Mouse (Mus musculus) E14TG2a.4 (cell line): Measurements from ENCODE around the gene Terf2ip.

Experiments
- H3K27me3 ChIP-seq: 2 replicates; pipeline ENCODE4 v1.6.1; 2014; ENCODE audit warnings: low read length, control low read depth; ENCODE audit not compliant: insufficient read depth
- H3K36me3 ChIP-seq: 2 replicates; pipeline ENCODE4 v1.6.1; 2014; ENCODE audit warnings: low read length, control low read depth; ENCODE audit not compliant: insufficient read depth
- H3K4me1 ChIP-seq: replicated peaks from 2 replicates; pipeline ENCODE4 v1.6.1; 2014; ENCODE audit warnings: low read depth, low read length, control low read depth
- H3K4me3 ChIP-seq: replicated peaks from 2 replicates; pipeline ENCODE4 v1.5.1; 2014; ENCODE audit warnings: mild to moderate bottlenecking, low read length
- H3K9me3 ChIP-seq: 2 replicates; pipeline ENCODE4 v1.6.1; 2014; ENCODE audit warnings: low read length, control low read depth
- CTCF ChIP-seq: conservative IDR thresholded peaks from 2 replicates; pipeline ENCODE4 v1.5.1; 2014; ENCODE audit warnings: low read length
- NANOG ChIP-seq: IDR thresholded peaks from 2 replicates; pipeline ENCODE4 v1.6.1; 2014; ENCODE audit warnings: borderline replicate concordance, low read length, mixed read lengths
- POU5F1 ChIP-seq: IDR thresholded peaks from 2 replicates; pipeline ENCODE4 v1.6.1; 2014; ENCODE audit warnings: low read length, borderline replicate concordance

Terf2ip gene

GRCm38 (mm10) chr8:111992013-111992702, 19.0 kb upstream of the Terf2ip start, which contains the start of gene Adat1:
TSS of gene Adat1 (minus strand) at chr8:111992302.
- Histone ChIP-seq H3K4me1 (peaks cover 56% of the 10 kb centered on the region), H3K9me3 (no peaks in the 10 kb centered on the region), H3K27me3 (no peaks in the 10 kb centered on the region), H3K36me3 (peaks cover 78% of the 10 kb centered on the region), H3K4me3 (peak within 1 kb of the TSS; percentile 99)
- TF ChIP-seq NANOG (no peak), CTCF (no peak), POU5F1 (no peak)

- H3K9me3 ChIP-seq: no peaks in the 10 kb centered on the region
Measured at GRCm38 (mm10) chr8:111992703-111993039, 18.5 kb upstream of the Terf2ip start.

DNA sequence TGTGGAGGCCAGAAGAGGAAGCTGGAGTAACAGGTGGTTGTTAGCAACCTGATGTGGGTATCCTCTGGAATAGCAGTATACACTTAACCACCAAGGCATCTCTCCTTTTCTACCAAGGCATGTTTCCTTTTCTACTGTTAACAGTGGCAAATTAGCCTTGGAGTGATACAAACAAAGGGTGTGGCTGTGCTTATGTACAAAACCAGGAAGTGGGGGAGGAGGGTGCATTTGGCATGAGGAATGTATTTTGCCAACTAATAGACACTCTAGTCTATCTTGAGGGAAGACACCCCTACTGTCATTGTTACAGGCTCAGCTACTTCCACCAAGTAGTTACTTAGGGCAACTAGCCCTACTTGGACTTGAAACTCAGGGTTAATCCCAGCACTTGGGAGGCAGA, 6.4 kb upstream of the Terf2ip start:
- H3K4me3 ChIP-seq: no peak overlapping the region
- H3K36me3 ChIP-seq: peaks cover 93% of the 10 kb centered on the region
- H3K4me1 ChIP-seq: peaks cover 69% of the 10 kb centered on the region
- no peaks in the 10 kb centered on the region for H3K9me3 ChIP-seq
- TF ChIP-seq NANOG: no peak
- no peak for TF ChIP-seq POU5F1
- no peak for TF ChIP-seq CTCF
- H3K27me3 ChIP-seq: no peaks in the 10 kb centered on the region

More at GRCm38 (mm10) chr8:111992703-111993039, 18.5 kb upstream of the Terf2ip start:
- no peaks in the 10 kb centered on the region for H3K27me3 ChIP-seq
- H3K4me3 ChIP-seq: peak overlapping the region; percentile 99
- H3K36me3 ChIP-seq: peaks cover 78% of the 10 kb centered on the region
- TF ChIP-seq NANOG: no peak
- TF ChIP-seq POU5F1: no peak
- H3K4me1 ChIP-seq: peaks cover 56% of the 10 kb centered on the region

- Histone ChIP-seq H3K9me3 (no peaks in the 10 kb centered on the region), H3K36me3 (peaks cover 84% of the 10 kb centered on the region), H3K4me1 (peaks cover 77% of the 10 kb centered on the region), H3K4me3 (no peak overlapping the region), H3K27me3 (no peaks in the 10 kb centered on the region)
- TF ChIP-seq CTCF: no peak
- TF ChIP-seq NANOG: no peak
- no peak for TF ChIP-seq POU5F1
Measured at GRCm38 (mm10) chr8:112005601-112006000, 5.6 kb upstream of the Terf2ip start.

DNA sequence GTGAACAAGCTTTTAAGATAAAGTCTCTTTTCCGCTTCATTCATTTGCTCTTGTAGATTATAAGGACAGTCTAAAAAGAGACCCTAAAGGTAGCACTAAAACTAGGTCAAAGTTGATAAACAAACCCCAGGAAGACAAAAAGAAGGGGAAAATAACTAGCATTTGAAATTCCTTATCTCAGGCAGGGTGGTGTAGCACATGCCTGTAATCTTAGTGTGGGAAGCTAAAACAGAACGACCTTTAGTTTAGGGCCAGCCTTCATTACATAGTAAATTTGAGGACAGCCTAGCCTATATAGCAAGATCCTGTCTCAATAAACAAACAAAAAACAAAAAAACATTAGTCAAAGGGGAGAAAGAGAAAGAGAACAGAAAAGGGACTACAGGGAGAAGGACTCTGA, 3.5 kb upstream of the Terf2ip start:
- H3K36me3 ChIP-seq: peaks cover 63% of the 10 kb centered on the region
- H3K4me3 ChIP-seq: no peak overlapping the region
- H3K27me3 ChIP-seq: peaks cover 11% of the 10 kb centered on the region
- TF ChIP-seq NANOG (no peak), CTCF (no peak), POU5F1 (no peak)
- no peaks in the 10 kb centered on the region for H3K9me3 ChIP-seq
- peaks cover 77% of the 10 kb centered on the region for H3K4me1 ChIP-seq

- H3K4me3 ChIP-seq: peak overlapping the region; percentile 98
- TF ChIP-seq POU5F1: no peak
- TF ChIP-seq CTCF: no peak
- no peak for TF ChIP-seq NANOG
- peaks cover 45% of the 10 kb centered on the region for H3K36me3 ChIP-seq
- no peaks in the 10 kb centered on the region for H3K9me3 ChIP-seq
- peaks cover 67% of the 10 kb centered on the region for H3K4me1 ChIP-seq
- peaks cover 17% of the 10 kb centered on the region for H3K27me3 ChIP-seq
Measured at GRCm38 (mm10) chr8:112009558-112009957, 1.6 kb upstream of the Terf2ip start.

- Histone ChIP-seq H3K4me3 (peak overlapping the region; percentile 98), H3K9me3 (no peaks in the 10 kb centered on the region), H3K27me3 (peaks cover 17% of the 10 kb centered on the region), H3K4me1 (peaks cover 45% of the 10 kb centered on the region), H3K36me3 (peaks cover 39% of the 10 kb centered on the region)
- TF ChIP-seq POU5F1 (no peak), CTCF (no peak), NANOG (no peak)
Measured at GRCm38 (mm10) chr8:112011816-112012242, 631 bp downstream of the Terf2ip start.

DNA sequence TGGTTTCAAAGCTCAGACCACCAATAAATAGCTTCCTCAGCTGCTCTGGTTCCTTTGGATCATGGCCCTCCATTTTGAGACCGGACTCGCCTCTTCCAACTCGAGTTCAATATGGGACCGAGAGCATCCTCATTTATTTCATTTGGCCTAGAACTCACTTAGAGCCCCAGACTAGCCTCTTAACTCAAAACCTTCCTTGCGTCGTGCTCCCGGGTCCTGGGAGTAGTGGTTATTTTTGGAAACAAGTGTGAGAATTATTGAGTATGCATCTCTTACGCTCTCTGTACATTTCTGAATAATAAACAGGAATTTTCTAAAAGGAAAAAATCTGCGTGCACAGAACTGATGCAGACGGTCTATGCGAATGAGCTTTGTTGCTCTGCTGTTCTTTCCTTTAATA, 3.7 kb downstream of the Terf2ip start, which contains the start of gene Gm6793:
Gm6793 (minus strand) TSS at position 101 of the 400 bp plus-strand sequence.
- Histone ChIP-seq H3K4me1 (peaks cover 17% of the 10 kb centered on the region), H3K36me3 (peaks cover 44% of the 10 kb centered on the region), H3K9me3 (no peaks in the 10 kb centered on the region), H3K27me3 (peaks cover 17% of the 10 kb centered on the region), H3K4me3 (no peak within 1 kb of the TSS)
- TF ChIP-seq CTCF (no peak), POU5F1 (no peak)

DNA sequence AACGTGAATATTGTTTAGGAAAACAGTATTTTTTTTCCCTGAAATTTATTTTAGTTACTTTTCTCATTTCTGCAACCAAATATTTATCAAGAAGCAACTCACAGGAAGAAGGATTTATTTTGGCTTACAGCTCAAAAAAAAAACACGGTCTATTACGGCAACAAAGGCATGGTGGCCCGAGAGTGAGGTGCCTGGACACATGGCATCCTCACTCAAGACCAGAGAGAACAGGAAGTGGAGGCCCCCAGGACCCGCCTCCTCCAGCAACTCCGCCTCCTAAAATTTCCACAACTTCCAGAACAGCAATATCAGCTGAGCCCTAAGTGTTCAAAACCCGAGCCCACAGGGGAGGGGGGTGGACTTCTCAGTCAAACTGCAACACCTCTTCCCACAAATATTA, 18.3 kb downstream of the Terf2ip start:
- Histone ChIP-seq H3K9me3 (no peaks in the 10 kb centered on the region), H3K4me3 (no peak overlapping the region), H3K36me3 (no peaks in the 10 kb centered on the region), H3K27me3 (no peaks in the 10 kb centered on the region), H3K4me1 (peaks cover 62% of the 10 kb centered on the region)
- TF ChIP-seq NANOG (no peak), CTCF (no peak), POU5F1 (no peak)
